Mouse (Mus musculus): ENCODE measurements around the gene Fbxw11.

- TF ChIP-seq CTCF (IDR thresholded peaks at IDR 0.05; ENCODE audit: low read depth, low read length) (no peak), POLR2A (IDR thresholded peaks at IDR 0.05; ENCODE audit: borderline replicate concordance, low read depth, low read length) (no peak)
Observed at GRCm38 (mm10) chr11:32671480-32671879, 29.0 kb downstream of the Fbxw11 start.
